ENCODE assay signal across 1 mouse cellular context in the genomic region with DNA sequence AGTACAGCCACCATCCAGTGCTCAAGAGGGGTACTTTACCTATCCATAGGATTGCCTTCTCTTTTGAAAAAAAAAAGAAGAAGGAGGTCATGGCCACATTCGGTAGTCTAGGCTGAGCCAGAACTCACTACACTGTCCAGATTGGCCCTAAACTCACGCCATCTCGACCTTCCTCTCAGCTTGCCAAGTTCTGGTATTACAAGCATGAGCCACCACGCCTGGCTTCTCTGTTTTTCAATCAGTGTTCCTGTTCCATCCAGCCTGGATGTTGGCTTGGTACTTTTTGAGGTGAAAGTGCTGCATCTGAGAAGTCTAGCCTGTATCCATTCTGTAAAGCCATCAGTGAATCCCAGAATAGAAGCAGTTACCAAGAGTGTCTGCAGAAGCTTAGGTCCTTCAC.
TF ChIP-seq lines count a peak whose summit lies in the region.

No protein-coding gene starts in this region.

TF ChIP-seq in myocyte, 11 proteins besides CTCF, POLR2A, EP300 and RAD21 (continued from another document):
- TF ChIP-seq MAX (IDR thresholded peaks at IDR 0.05; ENCODE audit: low read depth), result no peak
- no peak for TF ChIP-seq CEBPB (IDR thresholded peaks at IDR 0.05; ENCODE audit: insufficient read depth, poor library complexity, severe bottlenecking)
- TF ChIP-seq POLR2AphosphoS2 (IDR thresholded peaks at IDR 0.05; ENCODE audit: insufficient read length, low read depth), result no peak
- TF ChIP-seq MYOG (IDR thresholded peaks at IDR 0.05; ENCODE audit: control insufficient read depth in 1 of 3, insufficient read depth in 1 of 3, insufficient read length in 2 of 3, low read depth in 2 of 3), result no peak
